Mouse (Mus musculus): ENCODE results near the gene Tuba1a. TPM values are rescaled to one million over a fixed set of nuclear protein-coding genes. Genes with fewer than 3 reads are reported as not detected.
A peak's percentile ranks its signal among the peaks of the same experiment; 100 is the strongest.

The Tuba1a gene
- polyA plus RNA-seq (2015; fragmentation: Nextera tagmentation; extraction: Ambion mirVana), result 537 and 602 TPM in 2 replicates

GRCm38 (mm10) chr15:98953401-98954356 is at the start of gene Tuba1a, which contains the start of gene Gm49450:
Gene Tuba1a, minus strand, starts transcription at chr15:98953703.
Gene Gm49450, minus strand, starts transcription at chr15:98953551.
- no peaks in the 10 kb centered on the region for H3K27me3 ChIP-seq (ENCODE audit: control insufficient read depth, insufficient read depth, low read length)
- H3K4me1 ChIP-seq (replicated peaks; ENCODE audit: control insufficient read depth, insufficient read depth), result no peaks in the 10 kb centered on the region
- TF ChIP-seq CTCF (IDR thresholded peaks at IDR 0.05; ENCODE audit: low read depth) (0 out of 2 replicates have a peak, but pooled peaks have one; percentile 4), EP300 (optimal IDR thresholded peaks at IDR 0.05) (no peak)
- ATAC-seq (ENCODE audit: low FRiP score, low TSS enrichment), result peak; percentile 96
- peak; percentile 77 for DNase-seq (ENCODE audit: low spot score)
- peak within 1 kb of the TSS; percentile 92 for H3K27ac ChIP-seq (replicated peaks)
- peak within 1 kb of the TSS; percentile 89 for H3K9ac ChIP-seq (ENCODE audit: low read length)
- H3K4me2 ChIP-seq (replicated peaks; ENCODE audit: low read depth), result peak within 1 kb of the TSS; percentile 55
- H3K4me3 ChIP-seq (ENCODE audit: low read depth, low read length), result peak within 1 kb of the TSS; percentile 77
- WGBS, result 7% methylated on average over 28 of the region's 28 CpGs
- H3K36me3 ChIP-seq (ENCODE audit: control insufficient read depth, insufficient read depth, low read length), result no peaks in the 10 kb centered on the region; the same call in 1 of the 2 replicates
- H3K9me3 ChIP-seq (ENCODE audit: control insufficient read depth, low read length), result no peaks in the 10 kb centered on the region

GRCm38 (mm10) chr15:99001451-99001931 is 48.0 kb upstream of the Tuba1a start:
- Histone ChIP-seq H3K27ac (replicated peaks) (no peak overlapping the region), H3K4me3 (ENCODE audit: low read depth, low read length) (no peak overlapping the region), H3K36me3 (ENCODE audit: control insufficient read depth, insufficient read depth, low read length) (no peaks in the 10 kb centered on the region), H3K27me3 (ENCODE audit: control insufficient read depth, insufficient read depth, low read length) (no peaks in the 10 kb centered on the region), H3K9ac (ENCODE audit: low read length) (no peak overlapping the region), H3K9me3 (ENCODE audit: control insufficient read depth, low read length) (no peaks in the 10 kb centered on the region), H3K4me1 (replicated peaks; ENCODE audit: control insufficient read depth, insufficient read depth) (no peaks in the 10 kb centered on the region), H3K4me2 (replicated peaks; ENCODE audit: low read depth) (peak overlapping the region; percentile 42)
- peak; percentile 27; the same call in 1 of the 2 replicates for ATAC-seq (ENCODE audit: low FRiP score, low TSS enrichment)
- 6% methylated on average over 17 of the region's 17 CpGs for WGBS
- TF ChIP-seq EP300 (optimal IDR thresholded peaks at IDR 0.05) (no peak), CTCF (IDR thresholded peaks at IDR 0.05; ENCODE audit: low read depth) (no peak; the same call in 1 of the 2 replicates)
- peak; percentile 42 for DNase-seq (ENCODE audit: low spot score)

GRCm38 (mm10) chr15:99000535-99001283 is 47.2 kb upstream of the Tuba1a start:
- no peak overlapping the region for H3K9ac ChIP-seq (ENCODE audit: low read length)
- TF ChIP-seq CTCF (IDR thresholded peaks at IDR 0.05; ENCODE audit: low read depth) (peak; percentile 81), EP300 (optimal IDR thresholded peaks at IDR 0.05) (no peak)
- no peaks in the 10 kb centered on the region for H3K27me3 ChIP-seq (ENCODE audit: control insufficient read depth, insufficient read depth, low read length)
- H3K27ac ChIP-seq (replicated peaks), result peak overlapping the region; percentile 49; the same call in 1 of the 2 replicates
- H3K4me1 ChIP-seq (replicated peaks; ENCODE audit: control insufficient read depth, insufficient read depth), result no peaks in the 10 kb centered on the region
- ATAC-seq (ENCODE audit: low FRiP score, low TSS enrichment) (no peak), DNase-seq (ENCODE audit: low spot score) (peak; percentile 59)
- no peak overlapping the region for H3K4me3 ChIP-seq (ENCODE audit: low read depth, low read length)
- no peaks in the 10 kb centered on the region for H3K9me3 ChIP-seq (ENCODE audit: control insufficient read depth, low read length)
- no peaks in the 10 kb centered on the region for H3K36me3 ChIP-seq (ENCODE audit: control insufficient read depth, insufficient read depth, low read length)
- H3K4me2 ChIP-seq (replicated peaks; ENCODE audit: low read depth), result no peak overlapping the region; the same call in 1 of the 2 replicates
- 36% methylated on average over 14 of the region's 14 CpGs for WGBS

- 48% methylated on average over 6 of the region's 6 CpGs for WGBS
- TF ChIP-seq CTCF (IDR thresholded peaks at IDR 0.05; ENCODE audit: low read depth) (no peak), EP300 (optimal IDR thresholded peaks at IDR 0.05) (no peak)
- Histone ChIP-seq H3K9ac (ENCODE audit: low read length) (no peak overlapping the region), H3K36me3 (ENCODE audit: control insufficient read depth, insufficient read depth, low read length) (no peaks in the 10 kb centered on the region), H3K27ac (replicated peaks) (no peak overlapping the region), H3K27me3 (ENCODE audit: control insufficient read depth, insufficient read depth, low read length) (no peaks in the 10 kb centered on the region), H3K4me1 (replicated peaks; ENCODE audit: control insufficient read depth, insufficient read depth) (no peaks in the 10 kb centered on the region), H3K4me3 (ENCODE audit: low read depth, low read length) (no peak overlapping the region), H3K9me3 (ENCODE audit: control insufficient read depth, low read length) (no peaks in the 10 kb centered on the region), H3K4me2 (replicated peaks; ENCODE audit: low read depth) (no peak overlapping the region)
- ATAC-seq (ENCODE audit: low FRiP score, low TSS enrichment) (peak; percentile 33; the same call in 1 of the 2 replicates), DNase-seq (ENCODE audit: low spot score) (no peak)
These were observed 45.3 kb upstream of the Tuba1a start for GRCm38 (mm10) chr15:98998775-98999157.

GRCm38 (mm10) chr15:98997938-98998774 is 44.7 kb upstream of the Tuba1a start:
- peak; percentile 51 for DNase-seq (ENCODE audit: low spot score)
- H3K4me1 ChIP-seq (replicated peaks; ENCODE audit: control insufficient read depth, insufficient read depth), result no peaks in the 10 kb centered on the region
- no peaks in the 10 kb centered on the region for H3K36me3 ChIP-seq (ENCODE audit: control insufficient read depth, insufficient read depth, low read length)
- H3K4me3 ChIP-seq (ENCODE audit: low read depth, low read length), result no peak overlapping the region
- H3K9ac ChIP-seq (ENCODE audit: low read length), result no peak overlapping the region
- TF ChIP-seq EP300 (optimal IDR thresholded peaks at IDR 0.05) (no peak), CTCF (IDR thresholded peaks at IDR 0.05; ENCODE audit: low read depth) (no peak)
- H3K27me3 ChIP-seq (ENCODE audit: control insufficient read depth, insufficient read depth, low read length), result no peaks in the 10 kb centered on the region
- ATAC-seq (ENCODE audit: low FRiP score, low TSS enrichment), result peak; percentile 70
- peak overlapping the region; percentile 35; the same call in 1 of the 2 replicates for H3K27ac ChIP-seq (replicated peaks)
- no peak overlapping the region for H3K4me2 ChIP-seq (replicated peaks; ENCODE audit: low read depth)
- WGBS, result 25% methylated on average over 13 of the region's 13 CpGs
- H3K9me3 ChIP-seq (ENCODE audit: control insufficient read depth, low read length), result no peaks in the 10 kb centered on the region

Data from stomach, postnatal 0 days (tissue).